Mouse (Mus musculus) CH12.LX (cell line): ENCODE measurements at regions not wholly inside any gene's neighbourhood (a gene's known extent, or its start where the extent isn't known, plus 50 kb on each side); places are given as distances from the start of the nearest gene placed in this dataset.

ENCODE experiments used
- CHD2 ChIP-seq: IDR thresholded peaks from 2 replicates; pipeline ENCODE4 v1.6.1; 2011; ENCODE audit warnings: low read length, improper control_type of control experiment
- E2F4 ChIP-seq: IDR thresholded peaks from 2 replicates; pipeline ENCODE4 v1.6.1; 2011; ENCODE audit warnings: low read depth, low read length, improper control_type of control experiment; ENCODE audit not compliant: insufficient replicate concordance
- EP300 ChIP-seq: IDR thresholded peaks from 2 replicates; pipeline ENCODE4 v1.6.1; 2011; ENCODE audit warnings: low read length, improper control_type of control experiment
- MAZ ChIP-seq: IDR thresholded peaks from 2 replicates; pipeline ENCODE4 v1.6.1; 2012; ENCODE audit warnings: low read depth, mild to moderate bottlenecking, inconsistent platforms, low read length, improper control_type of control experiment, moderate library complexity
- MEF2A ChIP-seq: IDR thresholded peaks from 2 replicates; pipeline ENCODE4 v1.6.1; 2014; ENCODE audit warnings: low read depth, mild to moderate bottlenecking, inconsistent platforms, low read length, improper control_type of control experiment, borderline replicate concordance
- POLR2A ChIP-seq: IDR thresholded peaks from 2 replicates; pipeline ENCODE4 v1.6.1; 2011; ENCODE audit warnings: low read depth, mild to moderate bottlenecking, improper control_type of control experiment, low read length
- TCF12 ChIP-seq: IDR thresholded peaks from 2 replicates; pipeline ENCODE4 v1.6.1; 2014; ENCODE audit warnings: low read depth, mild to moderate bottlenecking, inconsistent platforms, low read length, improper control_type of control experiment
- UBTF ChIP-seq: IDR thresholded peaks from 2 replicates; pipeline ENCODE4 v1.6.1; 2012; ENCODE audit warnings: low read depth, mild to moderate bottlenecking, inconsistent platforms, low read length, improper control_type of control experiment, moderate library complexity
- USF1 ChIP-seq: IDR thresholded peaks from 2 replicates; pipeline ENCODE4 v1.6.1; 2014; ENCODE audit warnings: low read depth, mild to moderate bottlenecking, inconsistent platforms, low read length, improper control_type of control experiment
- ZC3H11A ChIP-seq: IDR thresholded peaks from 2 replicates; pipeline ENCODE4 v1.6.1; 2012; ENCODE audit warnings: low read depth, mild to moderate bottlenecking, inconsistent platforms, low read length, improper control_type of control experiment
- ZNF384 ChIP-seq: IDR thresholded peaks from 2 replicates; pipeline ENCODE4 v1.6.1; 2012; ENCODE audit warnings: low read depth, low read length, improper control_type of control experiment, inconsistent platforms

DNA sequence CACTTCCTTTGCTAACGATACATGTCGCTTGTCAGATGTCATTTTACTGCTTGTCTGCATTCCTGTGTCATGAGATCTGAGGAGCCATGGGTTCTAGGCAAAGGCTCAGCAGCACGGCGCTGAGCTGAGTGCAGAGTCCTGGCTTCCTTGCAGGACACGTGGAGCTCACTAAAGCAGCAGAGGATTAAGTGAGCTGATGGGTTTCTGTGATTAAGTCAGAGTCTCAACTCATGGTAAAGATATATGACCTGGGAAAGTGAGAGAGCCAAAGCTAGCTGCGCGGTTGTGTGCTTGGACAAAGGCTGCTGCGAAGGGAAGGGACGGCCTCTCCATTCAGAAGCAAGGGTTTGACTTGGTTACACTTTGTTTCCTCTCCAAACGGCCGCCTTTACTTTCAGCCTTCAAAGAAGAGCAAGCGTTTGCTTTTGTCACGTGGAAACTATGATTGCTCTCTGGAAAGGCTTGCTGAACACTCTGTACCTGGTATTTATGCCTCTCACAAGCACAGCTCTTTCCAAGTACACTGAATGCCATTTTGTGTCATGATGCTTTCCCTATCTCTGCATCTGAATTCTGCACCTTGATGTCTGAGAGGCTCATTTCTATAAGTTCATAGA is 292.5 kb downstream of the Klf5 start:
- TF ChIP-seq POLR2A (no peak), USF1 (no peak), MAZ (no peak), ZC3H11A (no peak), ZNF384 (no peak), E2F4 (no peak), TCF12 (no peak), UBTF (no peak), MEF2A (no peak), EP300 (no peak), CHD2 (no peak)
